Mouse (Mus musculus) large intestine, adult 2 months (tissue): Measurements from ENCODE around the gene Olfr1188. TPM values are rescaled to one million over a fixed set of nuclear protein-coding genes. Genes with fewer than 3 reads are reported as not detected.
"Not testable (repeated sequence)": the region's sequence is repeated elsewhere in the genome, so short reads cannot be mapped to it uniquely, and the experiment has no call there.

Source experiments
- DNase-seq: peaks from one replicate; pipeline ENCODE4 v3.0.0-alpha.2; 2012; ENCODE audit warnings: low read depth, low spot score
- WGBS: fragments of 180-500 bp; shearing (Covaris S2); methylation state at CpG from one replicate; pipeline ENCODE4 v1.1.7; 2018; 5-methylcytosine and 5-hydroxymethylcytosine counted together
- polyA plus RNA-seq: library from polyadenylated mRNA; depleted of rRNA; stranded (reverse); fragments of >200 nt; gene quantifications from 2 replicates; pipeline ENCODE4 v1.2.3, GENCODE M21; 2012; rRNA removed

Olfr1188 gene
- polyA plus RNA-seq: not detected in 2 replicates

DNA sequence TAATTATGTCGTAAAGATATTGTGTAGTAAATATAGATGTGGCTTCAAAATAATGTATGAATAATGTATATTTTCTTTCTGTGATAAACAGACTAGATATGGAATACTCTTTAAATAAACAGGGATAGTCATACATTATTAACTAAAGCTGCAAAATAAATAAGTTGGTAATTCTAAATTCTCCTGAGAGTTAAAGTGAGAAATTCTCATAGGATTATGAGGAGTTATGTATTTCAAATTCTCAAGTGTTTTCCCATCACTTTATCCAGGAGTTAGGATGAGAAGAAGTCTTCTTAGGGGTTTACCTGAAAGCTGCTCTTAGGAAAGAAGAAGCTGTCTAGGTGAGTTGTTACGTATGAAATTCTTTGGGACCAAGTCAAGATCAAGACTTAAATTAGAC is at the start of gene Olfr1188:
Olfr1188 (plus strand) TSS at position 301 of the 400 bp plus-strand sequence.
- WGBS: 83% methylated on average over 2 of the region's 2 CpGs
- DNase-seq: no peak

DNA sequence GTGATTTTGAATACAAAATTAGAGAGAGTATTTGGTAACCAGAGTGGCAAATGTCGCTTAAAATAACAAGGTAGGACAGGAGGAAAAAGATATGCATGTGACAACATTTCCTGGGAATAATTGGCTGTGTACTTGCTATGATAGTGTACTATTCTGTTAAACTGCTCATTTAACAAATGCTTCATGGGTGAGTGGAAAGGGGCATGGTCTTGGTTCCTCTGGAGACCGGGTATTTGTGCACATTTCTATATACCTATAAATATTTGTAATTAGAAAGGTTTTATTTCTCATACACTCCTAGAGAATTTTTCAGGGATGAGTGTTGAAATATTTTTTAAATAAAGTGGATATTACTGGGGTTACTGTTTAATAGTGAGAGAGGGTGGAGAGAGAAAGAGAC is 38.5 kb upstream of the Olfr1188 start, which contains the start of gene Olfr1186:
Olfr1186 (plus strand) TSS at position 301 of the 400 bp plus-strand sequence.
- WGBS: 82% methylated on average over 2 of the region's 2 CpGs
- no peak for DNase-seq

DNA sequence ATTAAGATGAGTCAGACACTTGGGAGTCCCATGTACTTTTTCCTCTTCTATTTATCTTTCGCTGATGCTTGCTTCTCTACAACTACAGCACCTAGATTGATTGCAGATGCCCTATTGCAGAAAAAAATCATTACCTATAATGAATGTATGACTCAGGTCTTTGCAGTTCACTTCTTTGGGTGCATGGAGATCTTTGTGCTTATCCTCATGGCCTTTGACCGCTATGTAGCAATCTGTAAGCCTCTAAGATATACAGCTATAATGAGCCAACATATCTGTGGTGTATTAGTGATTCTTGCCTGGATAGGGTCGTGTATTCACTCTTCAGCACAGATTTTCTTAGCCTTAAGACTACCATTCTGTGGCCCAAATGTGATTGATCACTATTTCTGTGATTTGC is 31.0 kb upstream of the Olfr1188 start:
- DNase-seq: no peak
- 61% methylated on average over 3 of the region's 3 CpGs for WGBS

DNA sequence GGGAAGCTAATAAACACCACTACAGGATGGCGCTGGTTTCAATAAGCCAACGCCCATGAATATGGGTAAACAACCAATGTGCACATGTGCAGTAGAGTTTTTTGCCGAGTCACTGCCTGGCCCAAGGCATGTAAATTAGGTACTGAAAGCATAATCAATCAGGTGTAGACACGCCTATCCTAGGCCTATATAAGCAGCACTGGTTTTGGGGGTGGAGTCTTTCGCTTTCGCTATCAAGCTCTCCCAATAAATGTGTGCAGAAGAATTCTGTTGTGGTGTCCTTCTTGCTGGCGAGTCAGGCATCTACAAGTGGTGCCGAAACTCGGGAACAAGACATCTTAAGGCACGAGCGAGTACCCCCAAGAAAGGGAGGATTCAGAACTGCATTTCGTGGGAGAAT is 16.0 kb downstream of the Olfr1188 start:
- not testable (repeated sequence) for DNase-seq
- 82% methylated on average over 12 of the region's 12 CpGs for WGBS

DNA sequence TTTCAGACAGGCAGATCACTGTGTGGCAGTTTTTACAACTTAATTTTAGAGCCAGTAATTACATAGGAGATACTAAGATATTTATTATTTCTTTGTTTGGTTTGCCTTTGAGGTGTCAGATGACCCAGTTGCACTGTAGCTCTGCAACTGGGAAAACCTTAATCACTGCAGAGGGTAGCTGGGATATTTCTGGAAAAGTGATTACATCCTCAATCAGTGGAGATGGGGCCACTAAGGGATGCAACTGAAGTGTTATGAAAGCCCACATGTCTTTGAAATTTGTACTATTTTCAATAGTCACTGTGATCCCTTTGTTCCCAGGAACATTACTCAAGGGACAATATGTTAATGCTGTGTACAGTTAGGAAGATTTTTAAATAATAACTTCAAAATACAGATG is 29.4 kb downstream of the Olfr1188 start, which contains the start of gene Olfr1189:
Olfr1189 (plus strand) TSS at position 301 of the 400 bp plus-strand sequence.
- DNase-seq: no peak

Other genes with a start within 250 kb of the Olfr1188 start
- not detected in 2 replicates for gene Olfr1174-ps, start 241.8 kb upstream of the Olfr1188 start, polyA plus RNA-seq
- gene Olfr1175-ps, start 229.7 kb upstream of the Olfr1188 start, polyA plus RNA-seq: not detected in 2 replicates
- gene Olfr1176, start 220.2 kb upstream of the Olfr1188 start, polyA plus RNA-seq: not detected in 2 replicates
- gene Olfr1177-ps, start 210.4 kb upstream of the Olfr1188 start, polyA plus RNA-seq: not detected in 2 replicates
- not detected in 2 replicates for gene Olfr1178, start 169.9 kb upstream of the Olfr1188 start, polyA plus RNA-seq
- not detected in 2 replicates for gene Olfr1179, start 150.5 kb upstream of the Olfr1188 start, polyA plus RNA-seq
- not detected in 2 replicates for gene Olfr1180, start 137.8 kb upstream of the Olfr1188 start, polyA plus RNA-seq
- gene Olfr1181, start 130.8 kb upstream of the Olfr1188 start, polyA plus RNA-seq: not detected in 2 replicates
- not detected in 2 replicates for gene Gm13757, start 107.8 kb upstream of the Olfr1188 start, polyA plus RNA-seq
- gene Olfr1183, start 102.1 kb upstream of the Olfr1188 start, polyA plus RNA-seq: not detected in 2 replicates
- gene Olfr1184, start 73.3 kb upstream of the Olfr1188 start, polyA plus RNA-seq: not detected in 2 replicates
- gene Olfr1185-ps1, start 63.6 kb upstream of the Olfr1188 start, polyA plus RNA-seq: not detected in 2 replicates
- gene Olfr1186, start 38.4 kb upstream of the Olfr1188 start, polyA plus RNA-seq: not detected in 2 replicates
- not detected in 2 replicates for gene Olfr1189, start 29.5 kb downstream of the Olfr1188 start, polyA plus RNA-seq
- not detected in 2 replicates for gene Olfr1191-ps1, start 83.6 kb downstream of the Olfr1188 start, polyA plus RNA-seq
- gene Olfr1192-ps1, start 91.6 kb downstream of the Olfr1188 start, polyA plus RNA-seq: not detected in 2 replicates
- not detected in 2 replicates for gene Olfr1193, start 118.7 kb downstream of the Olfr1188 start, polyA plus RNA-seq
- not detected in 2 replicates for gene Olfr1195, start 132.3 kb downstream of the Olfr1188 start, polyA plus RNA-seq
- gene Olfr1196, start 147.7 kb downstream of the Olfr1188 start, polyA plus RNA-seq: not detected in 2 replicates
- gene Olfr1197, start 175.4 kb downstream of the Olfr1188 start, polyA plus RNA-seq: not detected in 2 replicates
- gene Olfr1198, start 194.4 kb downstream of the Olfr1188 start, polyA plus RNA-seq: not detected in 2 replicates
- gene Olfr1199, start 203.5 kb downstream of the Olfr1188 start, polyA plus RNA-seq: not detected in 2 replicates
- not detected in 2 replicates for gene Olfr1200, start 213.6 kb downstream of the Olfr1188 start, polyA plus RNA-seq
- gene Olfr1201, start 236.1 kb downstream of the Olfr1188 start, polyA plus RNA-seq: not detected in 2 replicates